Mouse (Mus musculus) layer of hippocampus, adult 2 months (tissue): ENCODE results near the gene Rps6kb2. TPM values are rescaled to one million over a fixed set of nuclear protein-coding genes. Genes with fewer than 3 reads are reported as not detected.

Experiments used
- DNase-seq, 2 experiments: peaks; one replicate each; pipeline ENCODE4 v3.0.0; 2022; ENCODE audit warnings: low spot score in 2 of 2
- H3K27ac ChIP-seq: fragments of 200-600 bp; 2 replicates; pipeline ENCODE4 v1.8.1; 2022
- H3K4me3 ChIP-seq: fragments of 200-600 bp; 2 replicates; pipeline ENCODE4 v1.8.1; 2022; ENCODE audit warnings: mild to moderate bottlenecking
- CTCF ChIP-seq: fragments of 200-600 bp; conservative IDR thresholded peaks from 2 replicates; pipeline ENCODE4 v1.8.1; 2022; ENCODE audit warnings: antibody characterized with exemption, mild to moderate bottlenecking, moderate library complexity
- total RNA-seq, 2 experiments: library from RNA; stranded (reverse); gene quantifications; 2 replicates each; pipeline ENCODE4 v1.2.3; 2021

Gene Rps6kb2
- total RNA-seq, 2 experiments from 2014 or later = 42.5 to 47.9 TPM

DNA sequence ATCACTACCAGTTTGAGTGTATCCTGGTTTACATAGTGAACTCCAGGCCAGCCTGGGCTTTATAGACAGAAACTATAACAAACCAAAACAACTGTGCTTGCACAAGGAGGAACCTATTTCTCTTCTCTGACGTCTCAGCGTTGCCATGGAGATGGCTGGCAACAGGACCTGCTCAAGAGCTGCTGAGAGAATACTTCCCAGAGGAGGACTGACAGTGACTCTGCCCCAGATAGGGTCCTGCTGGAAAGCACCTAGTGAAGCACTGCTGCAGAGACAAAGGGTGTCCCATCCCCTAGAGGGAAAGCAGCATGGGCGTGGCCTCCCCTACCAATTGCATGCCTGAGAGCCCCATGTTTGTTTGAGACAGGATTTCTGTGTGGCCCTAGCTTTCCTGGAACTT lies 18.7 kb upstream of the Rps6kb2 start:
- TF ChIP-seq CTCF = no peak
- DNase-seq = peak; percentile 68 to 77
- Histone ChIP-seq H3K27ac (peak overlapping the region; percentile 86), H3K4me3 (no peak overlapping the region)

DNA sequence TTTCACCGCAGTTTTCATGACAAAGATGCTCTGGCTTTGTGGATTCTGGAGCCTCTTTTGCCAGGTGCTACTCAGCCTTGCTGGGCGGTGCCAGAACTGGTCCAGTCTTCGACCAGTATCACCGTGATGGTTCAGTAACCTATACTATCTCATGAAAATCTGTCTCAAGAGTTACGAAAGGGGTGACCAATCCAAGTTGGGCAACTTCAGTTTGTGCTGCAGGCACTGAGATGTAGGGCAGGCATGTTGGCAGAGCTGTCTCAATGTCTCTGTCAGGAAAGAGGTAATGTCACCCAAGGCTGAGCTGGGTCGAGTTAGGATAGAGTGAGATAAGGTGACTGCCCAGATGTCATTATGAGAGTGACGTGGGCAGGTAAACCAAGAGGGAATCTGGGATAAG lies 17.3 kb upstream of the Rps6kb2 start:
- no peak for TF ChIP-seq CTCF
- DNase-seq = no peak
- no peak overlapping the region for H3K4me3 ChIP-seq
- no peak overlapping the region for H3K27ac ChIP-seq

- H3K27ac ChIP-seq = peak within 1 kb of the TSS; percentile 77
- DNase-seq = no peak
- TF ChIP-seq CTCF = no peak
Observed at GRCm38 (mm10) chr19:4175368-4175947, 12.3 kb upstream of the Rps6kb2 start, which contains the start of gene Carns1. Carns1 (minus strand) TSS chr19:4175479.

DNA sequence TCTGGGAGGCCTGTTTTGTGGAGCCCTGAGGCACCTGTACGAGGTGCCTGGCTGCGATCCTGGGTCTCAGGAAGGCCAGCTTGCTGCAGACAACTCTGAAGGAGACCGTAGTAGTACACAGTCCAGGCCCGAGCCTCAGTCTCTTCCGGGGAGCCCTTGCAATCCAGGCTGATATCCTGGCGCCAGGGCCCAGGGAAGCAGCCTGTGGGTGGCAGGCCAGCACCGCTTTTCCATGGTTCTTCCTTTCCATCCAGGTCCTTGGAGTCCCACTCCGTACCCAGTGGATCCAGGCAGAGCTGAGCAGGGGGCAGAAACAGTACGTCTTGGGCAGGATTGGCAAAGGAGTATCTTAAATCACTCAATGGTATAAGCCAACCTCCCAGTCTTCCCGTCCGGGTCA lies 9.8 kb upstream of the Rps6kb2 start:
- TF ChIP-seq CTCF = peak; percentile 30
- H3K4me3 ChIP-seq = no peak overlapping the region
- DNase-seq = no peak
- H3K27ac ChIP-seq = no peak overlapping the region

More at GRCm38 (mm10) chr19:4175368-4175947, 12.3 kb upstream of the Rps6kb2 start, which contains the start of gene Carns1:
- H3K4me3 ChIP-seq = peak within 1 kb of the TSS; percentile 7; the same call in 1 of the 2 replicates

DNA sequence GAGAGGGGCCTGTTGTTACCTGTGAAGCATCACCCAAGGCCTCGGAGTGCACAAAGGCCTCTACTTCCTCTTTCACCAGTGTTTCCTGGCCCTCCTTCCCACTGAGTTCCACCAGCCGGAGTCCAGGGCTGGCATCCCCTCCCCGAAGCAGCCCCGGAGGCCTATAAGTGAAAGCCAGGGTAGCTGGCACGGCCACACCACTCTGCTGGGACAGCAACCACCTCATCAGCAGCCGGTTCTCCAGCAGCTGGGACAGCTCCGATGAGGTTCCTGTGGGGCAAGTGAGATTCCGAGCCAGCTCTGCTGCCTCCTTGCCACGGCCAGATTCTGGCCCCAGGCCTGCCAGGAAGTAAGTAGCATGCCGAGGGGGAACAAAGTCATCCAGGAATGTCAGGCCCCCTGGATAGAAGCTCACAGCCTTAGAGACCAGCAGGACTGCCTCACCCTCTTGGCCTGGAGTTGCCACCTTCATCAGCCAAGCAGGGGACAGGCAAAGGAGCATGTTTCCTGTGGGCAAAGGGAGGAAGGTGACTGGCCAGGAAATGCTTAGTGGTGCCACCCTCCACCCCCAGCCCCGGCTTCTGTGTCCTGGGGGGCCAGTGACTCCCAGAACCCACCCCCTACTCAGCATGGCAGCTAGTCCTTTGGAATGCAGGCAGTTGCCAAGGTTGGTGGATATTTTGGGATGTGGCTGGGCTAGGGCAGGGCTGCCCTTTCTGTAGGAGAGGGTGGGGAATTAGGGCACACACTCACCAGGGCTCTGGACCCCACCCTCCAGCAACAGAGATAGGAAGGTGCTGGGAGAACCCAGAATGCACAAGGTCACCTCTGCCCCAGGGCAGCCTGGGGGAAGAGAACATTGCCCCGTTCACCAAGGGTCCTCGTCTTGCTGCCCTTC lies 8.5 kb upstream of the Rps6kb2 start:
- peak overlapping the region; percentile 43; the same call in 1 of the 2 replicates for H3K27ac ChIP-seq
- H3K4me3 ChIP-seq = no peak overlapping the region
- TF ChIP-seq CTCF = no peak
- DNase-seq = no peak

DNA sequence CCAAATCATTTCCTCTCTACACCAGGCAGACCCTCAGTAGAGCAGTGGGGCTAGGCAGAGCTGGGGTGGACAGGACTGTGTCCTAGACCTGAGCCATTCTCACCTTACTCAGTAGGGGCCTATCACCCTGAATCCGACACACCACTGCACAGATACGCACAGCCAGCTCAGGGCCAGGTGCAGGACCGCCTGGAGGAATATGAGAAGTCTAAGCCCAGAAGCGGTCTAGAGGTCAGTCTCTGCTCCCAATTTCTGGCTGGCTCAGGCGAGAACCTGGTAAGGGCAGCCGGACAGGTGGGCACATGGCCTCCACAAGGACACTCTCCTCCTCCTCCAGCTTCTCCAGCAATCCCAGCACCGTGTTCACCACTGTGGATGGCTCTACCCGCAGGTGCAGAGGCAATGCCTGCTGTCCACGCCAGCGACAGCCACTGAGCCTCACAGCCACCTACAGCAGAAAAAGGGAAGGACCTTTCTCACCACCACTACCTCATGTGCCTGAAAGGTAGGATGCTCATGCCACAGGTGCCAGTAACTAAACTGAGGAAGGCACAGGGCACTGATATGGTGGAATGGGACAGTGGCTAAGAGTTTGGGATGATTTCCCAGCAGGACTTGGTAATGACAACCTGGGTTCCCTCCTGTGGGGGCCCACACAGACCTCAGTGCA lies 7.7 kb upstream of the Rps6kb2 start:
- Histone ChIP-seq H3K4me3 (no peak overlapping the region), H3K27ac (no peak overlapping the region; the same call in 1 of the 2 replicates)
- no peak for TF ChIP-seq CTCF
- no peak for DNase-seq

DNA sequence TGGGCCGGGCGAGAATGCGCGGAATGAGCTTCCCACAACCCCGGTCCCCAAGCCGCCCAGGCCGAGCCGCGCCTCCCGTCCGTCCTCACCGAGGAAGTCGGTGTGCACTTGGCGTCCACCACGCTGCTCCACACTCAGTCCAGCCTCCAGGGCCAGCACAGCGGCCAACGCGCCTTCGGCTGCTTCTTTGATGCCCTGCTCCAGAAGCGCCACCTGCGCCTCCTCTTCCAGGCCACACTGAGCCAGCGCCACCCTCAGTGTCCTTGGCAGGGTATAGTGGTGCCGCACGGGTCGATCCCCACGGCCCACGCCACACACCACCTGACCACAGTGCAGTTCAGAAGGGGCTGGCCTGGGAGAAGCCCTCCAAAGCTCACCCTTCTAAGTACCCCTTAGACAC lies 6.7 kb upstream of the Rps6kb2 start:
- H3K4me3 ChIP-seq = peak overlapping the region; percentile 58
- DNase-seq = no peak
- H3K27ac ChIP-seq = peak overlapping the region; percentile 98
- TF ChIP-seq CTCF = no peak; the same call in 1 of the 2 replicates

DNA sequence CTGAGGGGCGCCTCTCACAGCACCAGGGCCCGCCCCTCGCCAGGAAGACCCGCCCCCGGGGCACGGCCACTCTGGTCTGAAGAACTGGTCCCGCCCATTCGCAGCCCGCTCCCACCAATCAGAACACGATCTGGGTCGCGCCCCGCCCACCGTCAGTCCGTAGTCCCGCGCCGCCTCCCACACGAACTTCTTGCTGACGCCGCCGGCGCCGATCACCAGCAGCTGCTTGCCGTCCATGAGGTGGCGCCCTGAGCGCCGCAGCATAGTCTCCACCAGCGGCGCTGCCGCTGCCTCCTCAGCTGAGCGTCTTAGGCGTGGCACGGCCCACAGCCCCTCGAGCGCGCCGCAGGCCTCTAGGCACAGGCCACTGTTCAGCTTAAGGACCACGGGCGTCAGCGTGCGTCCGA lies 6.2 kb upstream of the Rps6kb2 start:
- TF ChIP-seq CTCF = peak; percentile 89
- peak overlapping the region; percentile 58 for H3K4me3 ChIP-seq
- peak; percentile 99 to 100 for DNase-seq
- peak overlapping the region; percentile 98 for H3K27ac ChIP-seq

DNA sequence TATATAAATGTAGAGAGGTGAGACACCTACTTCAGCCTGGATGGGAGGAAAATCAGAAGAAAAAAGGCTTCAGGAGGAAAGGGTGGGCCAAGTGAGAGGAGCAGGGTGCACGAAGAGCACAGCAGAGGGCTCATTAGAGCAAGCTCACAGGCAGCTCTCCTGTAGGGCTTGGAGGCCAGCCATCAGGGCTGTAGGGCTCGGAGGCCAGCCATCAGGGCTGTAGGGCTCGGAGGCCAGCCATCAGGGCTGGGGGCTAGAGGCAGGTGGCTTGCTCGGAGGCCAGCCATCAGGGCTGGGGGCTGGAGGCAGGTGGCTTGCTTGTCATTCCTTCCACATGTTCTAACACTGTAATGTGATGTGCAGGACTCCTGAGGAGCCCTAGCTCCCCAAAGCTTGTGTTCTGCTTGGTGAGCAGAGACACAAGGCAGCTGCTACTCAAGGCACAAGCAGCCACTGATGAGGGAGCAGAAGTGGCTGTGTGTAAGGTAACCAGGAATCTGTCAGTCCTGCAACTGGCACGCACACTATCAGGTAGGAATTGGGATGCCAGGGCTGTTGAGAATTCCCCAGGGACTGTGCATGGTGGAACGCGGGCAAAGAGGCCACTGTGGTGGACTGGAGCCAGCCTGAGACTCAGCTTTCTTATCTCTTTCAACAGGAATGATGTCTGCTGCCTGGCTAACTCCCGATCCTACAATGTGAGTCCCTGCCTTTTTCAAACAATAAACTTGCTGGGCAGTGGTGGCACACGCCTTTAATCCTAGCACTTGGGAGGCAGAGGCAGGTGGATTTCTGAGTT lies 3.7 kb upstream of the Rps6kb2 start:
- Histone ChIP-seq H3K4me3 (no peak overlapping the region), H3K27ac (no peak overlapping the region)
- no peak for TF ChIP-seq CTCF
- no peak for DNase-seq

DNA sequence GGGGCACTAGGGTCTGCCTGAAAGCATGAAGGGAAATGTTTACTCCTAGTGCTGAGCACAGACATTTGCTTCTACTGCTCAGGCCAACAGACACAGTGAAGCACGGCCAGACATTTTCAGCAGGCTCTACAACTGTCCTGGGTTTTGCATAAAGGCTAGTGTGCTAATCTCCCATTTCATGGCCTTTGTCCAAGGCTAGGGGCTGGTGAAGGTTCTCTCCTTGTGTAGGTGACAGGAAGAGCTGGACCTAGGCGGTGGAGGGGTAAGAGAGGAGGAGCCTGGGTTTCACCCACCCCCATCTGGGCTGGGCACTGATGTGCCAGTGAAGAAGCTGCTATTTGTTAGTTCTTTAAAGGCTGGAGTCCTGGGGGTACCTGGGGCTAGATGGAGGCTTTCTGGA lies 1.6 kb upstream of the Rps6kb2 start:
- peak overlapping the region; percentile 51; the same call in 1 of the 2 replicates for H3K27ac ChIP-seq
- TF ChIP-seq CTCF = no peak

GRCm38 (mm10) chr19:4164100-4164499 lies 946 bp upstream of the Rps6kb2 start:
- Histone ChIP-seq H3K27ac (peak overlapping the region; percentile 88; the same call in 1 of the 2 replicates), H3K4me3 (no peak overlapping the region)
- no peak for DNase-seq
- no peak for TF ChIP-seq CTCF

More for the DNA sequence above, 1.6 kb upstream of the Rps6kb2 start:
- no peak overlapping the region for H3K4me3 ChIP-seq
- DNase-seq = no peak

DNA sequence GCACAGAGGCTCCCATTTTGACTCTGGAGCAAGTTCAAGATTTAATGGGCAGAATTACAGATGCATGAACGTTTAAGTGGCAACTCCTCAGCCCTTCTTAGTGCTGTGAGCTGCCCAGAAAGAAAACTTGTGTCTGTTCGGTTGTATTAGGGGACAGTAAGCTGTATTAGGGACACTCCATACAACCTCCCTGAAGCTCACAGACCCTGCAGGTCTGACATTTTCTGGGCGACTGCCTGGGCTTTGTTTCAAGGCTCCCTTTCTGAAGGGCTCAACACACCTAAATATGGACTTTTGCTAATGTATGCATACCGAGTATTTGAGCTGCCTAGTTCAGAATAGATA lies 361 bp upstream of the Rps6kb2 start:
- TF ChIP-seq CTCF = no peak
- H3K4me3 ChIP-seq = peak overlapping the region; percentile 96
- DNase-seq = no peak
- H3K27ac ChIP-seq = peak overlapping the region; percentile 88
